Mouse (Mus musculus) ovary, postnatal 10 days (tissue): ENCODE measurements around the gene Gm47429.
A peak's percentile ranks its signal among the peaks of the same experiment; 100 is the strongest.
"Not testable (repeated sequence)": the region's sequence is repeated elsewhere in the genome, so short reads cannot be mapped to it uniquely, and the experiment has no call there.

Source experiments
- DNase-seq: peaks from one replicate; pipeline ENCODE4 v3.0.0; 2022; ENCODE audit warnings: low spot score

Gene Gm47429

GRCm38 (mm10) chr13:50443812-50444211 lies at the start of gene Gm47429:
Gene Gm47429, minus strand, starts transcription at chr13:50443912.
- DNase-seq = no peak

GRCm38 (mm10) chr13:50488510-50488909 lies 44.8 kb upstream of the Gm47429 start:
- DNase-seq = not testable (repeated sequence)

GRCm38 (mm10) chr13:50467007-50467406 lies 23.3 kb upstream of the Gm47429 start, which contains the start of gene Nutm2:
Gene Nutm2, plus strand, starts transcription at chr13:50467307.
- DNase-seq = no peak

- no peak for DNase-seq
These were observed 21.2 kb upstream of the Gm47429 start for GRCm38 (mm10) chr13:50464621-50465562.

GRCm38 (mm10) chr13:50460433-50460832 lies 16.7 kb upstream of the Gm47429 start:
- not testable (repeated sequence) for DNase-seq

GRCm38 (mm10) chr13:50453426-50453825 lies 9.7 kb upstream of the Gm47429 start:
- DNase-seq = no peak

GRCm38 (mm10) chr13:50452266-50452665 lies 8.6 kb upstream of the Gm47429 start:
- DNase-seq = not testable (repeated sequence)

- no peak for DNase-seq
These were observed 1.5 kb upstream of the Gm47429 start for GRCm38 (mm10) chr13:50445261-50445660.

- no peak for DNase-seq
These were observed 17.0 kb downstream of the Gm47429 start for GRCm38 (mm10) chr13:50426686-50427085.

GRCm38 (mm10) chr13:50424517-50424916 lies 19.2 kb downstream of the Gm47429 start:
- DNase-seq = no peak

- no peak for DNase-seq
These were observed 20.0 kb downstream of the Gm47429 start for GRCm38 (mm10) chr13:50423625-50424209.

GRCm38 (mm10) chr13:50418421-50418820 lies 25.3 kb downstream of the Gm47429 start:
- no peak for DNase-seq

GRCm38 (mm10) chr13:50417389-50418183 lies 26.1 kb downstream of the Gm47429 start, which contains the start of gene Fbxw17:
Gene Fbxw17, plus strand, starts transcription at chr13:50417864.
- peak; percentile 46 for DNase-seq
